Mouse (Mus musculus) CH12.LX (cell line): ENCODE measurements around the gene Bcas3. TPM values are rescaled to one million over a fixed set of nuclear protein-coding genes. Genes with fewer than 3 reads are reported as not detected.

Source experiments
- DNase-seq: peaks from one replicate; pipeline ENCODE4 v3.0.0-alpha.2; 2013; ENCODE audit errors: extremely low read depth
- H3K27ac ChIP-seq: 2 replicates; pipeline ENCODE4 v1.5.1; 2012; ENCODE audit warnings: low read depth, mild to moderate bottlenecking, control low read depth, moderate library complexity; ENCODE audit not compliant: insufficient read depth
- H3K27me3 ChIP-seq: replicated peaks from 2 replicates; pipeline ENCODE3; 2012; ENCODE audit warnings: inconsistent platforms
- H3K36me3 ChIP-seq, 2 experiments: replicated peaks in 1 of 2; 2 replicates each; pipeline versions ENCODE3 to v1.6.1; 2012; ENCODE audit warnings: inconsistent platforms in 1 of 2, low read length in 1 of 2, mild to moderate bottlenecking in 1 of 2, mixed read lengths in 1 of 2, moderate library complexity in 1 of 2; ENCODE audit not compliant: control insufficient read depth in 1 of 2, insufficient read depth in 1 of 2
- H3K4me1 ChIP-seq, 2 experiments: 2 replicates each; pipeline ENCODE4 v1.6.1; 2012; ENCODE audit warnings: inconsistent platforms in 1 of 2, moderate library complexity in 1 of 2; ENCODE audit not compliant: insufficient read depth in 2 of 2, control insufficient read depth in 1 of 2
- H3K4me2 ChIP-seq: 2 replicates; pipeline ENCODE4 v1.6.1; 2012; ENCODE audit warnings: low read depth, mild to moderate bottlenecking, control low read depth; ENCODE audit not compliant: poor library complexity, insufficient read depth, severe bottlenecking
- H3K4me3 ChIP-seq, 3 experiments: fragments of 150-350 bp in 1 of 3; sonication (generic) in 1 of 3; replicated peaks in 1 of 3; 2 replicates each; pipeline versions ENCODE3 to v1.5.1; 2011 to 2012; ENCODE audit warnings: low read depth in 2 of 3, low read length in 2 of 3, mild to moderate bottlenecking in 2 of 3, moderate library complexity in 2 of 3, control low read depth in 1 of 3, improper control_type of control experiment in 1 of 3, inconsistent platforms in 1 of 3, mixed read lengths in 1 of 3; ENCODE audit not compliant: poor library complexity in 1 of 3
- H3K79me2 ChIP-seq: replicated peaks from 2 replicates; pipeline ENCODE4 v1.6.1; 2012; ENCODE audit warnings: mild to moderate bottlenecking, moderate library complexity; ENCODE audit not compliant: control insufficient read depth, poor library complexity, insufficient read depth, severe bottlenecking; ENCODE audit errors: extremely low read depth
- H3K9ac ChIP-seq: 2 replicates; pipeline ENCODE4 v1.6.1; 2012; ENCODE audit warnings: low read depth, mild to moderate bottlenecking, control low read depth, moderate library complexity; ENCODE audit not compliant: insufficient read depth
- H3K9me3 ChIP-seq: replicated peaks from 2 replicates; pipeline ENCODE3; 2012; ENCODE audit warnings: low read length, inconsistent platforms, mixed read lengths
- CHD1 ChIP-seq: IDR thresholded peaks from 2 replicates; pipeline ENCODE4 v1.6.1; 2012; ENCODE audit warnings: low read depth, low read length, improper control_type of control experiment, inconsistent platforms
- CTCF ChIP-seq, 2 experiments: IDR thresholded peaks in 1 of 2; conservative IDR thresholded peaks in 1 of 2; 2 replicates each; pipeline ENCODE4 v1.5.1; 2011 to 2012; ENCODE audit warnings: low read depth in 2 of 2, low read length in 2 of 2, improper control_type of control experiment in 1 of 2, inconsistent platforms in 1 of 2, mild to moderate bottlenecking in 1 of 2, moderate library complexity in 1 of 2
- E2F4 ChIP-seq: IDR thresholded peaks from 2 replicates; pipeline ENCODE4 v1.6.1; 2011; ENCODE audit warnings: low read depth, low read length, improper control_type of control experiment; ENCODE audit not compliant: insufficient replicate concordance
- ELF1 ChIP-seq: IDR thresholded peaks from 2 replicates; pipeline ENCODE4 v1.6.1; 2014; ENCODE audit warnings: low read depth, mild to moderate bottlenecking, inconsistent platforms, low read length, improper control_type of control experiment
- ETS1 ChIP-seq: conservative IDR thresholded peaks from 2 replicates; pipeline ENCODE4 v1.6.1; 2012; ENCODE audit warnings: low read depth, mild to moderate bottlenecking, inconsistent platforms, low read length, improper control_type of control experiment, moderate library complexity
- GABPA ChIP-seq: IDR thresholded peaks from 2 replicates; pipeline ENCODE4 v1.6.1; 2012; ENCODE audit warnings: low read depth, low read length, improper control_type of control experiment, inconsistent platforms; ENCODE audit not compliant: insufficient replicate concordance
- HCFC1 ChIP-seq: IDR thresholded peaks from 2 replicates; pipeline ENCODE4 v1.6.1; 2012; ENCODE audit warnings: low read depth, mild to moderate bottlenecking, inconsistent platforms, low read length, improper control_type of control experiment
- IRF4 ChIP-seq: IDR thresholded peaks from 2 replicates; pipeline ENCODE4 v1.6.1; 2014; ENCODE audit warnings: low read depth, mild to moderate bottlenecking, inconsistent platforms, low read length, improper control_type of control experiment
- MAFK ChIP-seq: IDR thresholded peaks from 2 replicates; pipeline ENCODE4 v1.6.1; 2011; ENCODE audit warnings: low read length, improper control_type of control experiment; ENCODE audit not compliant: insufficient replicate concordance
- MEF2A ChIP-seq: IDR thresholded peaks from 2 replicates; pipeline ENCODE4 v1.6.1; 2014; ENCODE audit warnings: low read depth, mild to moderate bottlenecking, inconsistent platforms, low read length, improper control_type of control experiment, borderline replicate concordance
- MXI1 ChIP-seq: IDR thresholded peaks from 2 replicates; pipeline ENCODE4 v1.6.1; 2011; ENCODE audit warnings: mild to moderate bottlenecking, low read depth, low read length, improper control_type of control experiment
- NELFE ChIP-seq: IDR thresholded peaks from 2 replicates; pipeline ENCODE4 v1.6.1; 2011; ENCODE audit warnings: low read depth, low read length, improper control_type of control experiment
- PAX5 ChIP-seq: IDR thresholded peaks from 2 replicates; pipeline ENCODE4 v1.6.1; 2012; ENCODE audit warnings: low read length, inconsistent platforms, mixed read lengths
- RCOR1 ChIP-seq: conservative IDR thresholded peaks from 2 replicates; pipeline ENCODE4 v1.6.1; 2012; ENCODE audit warnings: low read depth, mild to moderate bottlenecking, inconsistent platforms, low read length, improper control_type of control experiment
- SMC3 ChIP-seq: IDR thresholded peaks from 2 replicates; pipeline ENCODE4 v1.6.1; 2011; ENCODE audit warnings: low read depth, low read length, improper control_type of control experiment
- USF1 ChIP-seq: IDR thresholded peaks from 2 replicates; pipeline ENCODE4 v1.6.1; 2014; ENCODE audit warnings: low read depth, mild to moderate bottlenecking, inconsistent platforms, low read length, improper control_type of control experiment
- ZNF384 ChIP-seq: IDR thresholded peaks from 2 replicates; pipeline ENCODE4 v1.6.1; 2012; ENCODE audit warnings: low read depth, low read length, improper control_type of control experiment, inconsistent platforms
- dilution Hi-C: fragments of 300-500 bp; cut with MboI; formaldehyde crosslinking; loops from 2 replicates; pipeline ENCODE4 v1.14.3; 2020; ENCODE audit warnings: low sequenced_read_pairs; ENCODE audit not compliant: extremely low pct_unique_long_range_greater_than_20kb, extremely low pct_ligation_motif_present
- in situ Hi-C: fragments of 300-500 bp; cut with MboI; formaldehyde crosslinking; loops from 3 replicates; pipeline ENCODE4 v1.14.3; 2019; ENCODE audit warnings: low sequenced_read_pairs, low pct_ligation_motif_present, low pct_unique_long_range_greater_than_20kb, mixed read lengths
- polyA plus RNA-seq: library from polyadenylated mRNA; unstranded; fragments of >175 nt; gene quantifications from 2 replicates; pipeline ENCODE4 v1.2.1, GENCODE M21; 2012; ENCODE audit warnings: low read depth; ENCODE audit not compliant: insufficient read length
- total RNA-seq, 2 experiments: library from RNA; depleted of rRNA; stranded (reverse); fragments of 300-350 nt in 1 of 2; fragments of >200 nt in 1 of 2; gene quantifications; 2 replicates each; pipeline ENCODE4 v1.2.3; 2012 to 2014

Gene Bcas3
- total and polyA plus RNA-seq, 3 experiments = 8.2 to 21.3 (median 9.7) TPM

GRCm38 (mm10) chr11:85829520-85830440 is 476.8 kb downstream of the Bcas3 start:
- no peak for TF ChIP-seq MXI1
- TF ChIP-seq ELF1 = no peak
- no peak for TF ChIP-seq USF1
- TF ChIP-seq SMC3 = no peak
- TF ChIP-seq CHD1 = no peak
- TF ChIP-seq MEF2A = no peak
- no peak for TF ChIP-seq RCOR1
- TF ChIP-seq CTCF (conservative IDR thresholded peaks at IDR 0.05 in 1 of 2, IDR thresholded peaks at IDR 0.05 in 1 of 2; ENCODE audit: low read depth in 2 of 2, low read length in 2 of 2) = no peak
- TF ChIP-seq E2F4 = no peak
- no peak for TF ChIP-seq IRF4
- TF ChIP-seq ETS1 = no peak
- TF ChIP-seq, all 38 proteins: peak for 0
- H3K9me3 ChIP-seq = peaks cover 28% of the 10 kb centered on the region
- dilution Hi-C loops (no loop called here), in situ Hi-C loops (loop anchor here (10.0 kb wide), 1 partner anchor 305 kb away; no protein-coding TSS in a partner anchor)
- H3K36me3 ChIP-seq = no peaks in the 10 kb centered on the region
- H3K9ac ChIP-seq = no peak overlapping the region
- H3K27ac ChIP-seq = no peak overlapping the region
- no peaks in the 10 kb centered on the region for H3K79me2 ChIP-seq
- no peak for DNase-seq
- no peaks in the 10 kb centered on the region for H3K4me1 ChIP-seq
- no peak overlapping the region for H3K4me3 ChIP-seq
- peaks cover 2% of the 10 kb centered on the region for H3K27me3 ChIP-seq
- H3K4me2 ChIP-seq = no peak overlapping the region

GRCm38 (mm10) chr11:85830901-85831341 is 478.0 kb downstream of the Bcas3 start:
- TF ChIP-seq USF1 (no peak), ETS1 (no peak), MXI1 (no peak), NELFE (no peak), ZNF384 (no peak), MAFK (no peak), HCFC1 (no peak), GABPA (no peak), PAX5 (no peak), CTCF (conservative IDR thresholded peaks at IDR 0.05 in 1 of 2, IDR thresholded peaks at IDR 0.05 in 1 of 2; ENCODE audit: low read depth in 2 of 2, low read length in 2 of 2) (no peak), SMC3 (no peak)
- dilution Hi-C loops = no loop called here
- H3K4me2 ChIP-seq = no peak overlapping the region

More at GRCm38 (mm10) chr11:85830901-85831341, 478.0 kb downstream of the Bcas3 start:
- H3K27me3 ChIP-seq = peaks cover 5% of the 10 kb centered on the region
- in situ Hi-C loops = no loop called here
- DNase-seq = no peak
- no peaks in the 10 kb centered on the region for H3K36me3 ChIP-seq
- peaks cover 28% of the 10 kb centered on the region for H3K9me3 ChIP-seq
- H3K27ac ChIP-seq = no peak overlapping the region
- no peaks in the 10 kb centered on the region for H3K79me2 ChIP-seq
- H3K9ac ChIP-seq = no peak overlapping the region
- H3K4me3 ChIP-seq = no peak overlapping the region
- H3K4me1 ChIP-seq = no peaks in the 10 kb centered on the region
